In the genomic region with DNA sequence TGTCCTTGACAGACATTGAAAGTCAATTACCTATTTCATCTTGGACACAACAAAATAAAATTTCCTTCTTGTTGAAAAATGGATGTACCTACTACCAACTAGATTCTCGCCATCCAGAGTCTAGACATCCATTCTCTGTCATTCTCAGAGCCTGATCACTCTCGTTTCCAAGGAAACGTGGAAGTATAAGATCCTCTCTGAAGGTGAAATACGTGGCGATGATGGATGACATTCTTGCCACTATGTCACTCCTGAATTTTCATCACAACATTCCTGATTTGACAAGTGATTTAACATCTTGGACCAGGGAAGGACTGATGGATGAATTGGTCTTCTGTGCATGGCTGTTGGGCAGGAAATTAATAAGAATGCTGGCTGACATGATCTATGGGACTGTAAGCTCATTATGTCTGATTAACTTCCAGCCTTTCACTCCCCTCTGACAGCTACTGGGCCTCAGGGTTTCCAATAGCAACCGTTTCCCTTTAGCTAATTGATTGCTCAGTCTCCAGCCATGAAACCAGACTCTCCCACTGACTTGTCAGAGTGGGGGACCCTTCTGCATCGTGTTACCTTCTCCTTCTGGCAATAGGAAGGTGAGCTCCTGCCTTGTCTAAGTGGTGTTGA, we compare ENCODE assay signal across 17 mouse cellular contexts.
DNase-seq lines count a peak whose midpoint lies in the region; ATAC-seq and TF ChIP-seq lines count a peak whose summit lies in the region.
"Had no signal": no experiment of that assay in that cellular context is flagged by ENCODE, and none has a peak within 500 bp of the region (broad histone marks: within the 10 kb centered on the region; RNA-seq: fewer than 3 reads in every experiment).

No protein-coding gene starts in this region.

- H3K9me3 ChIP-seq in kidney, postnatal 0 days (replicated peaks; ENCODE audit: low read length) = no peaks in the 10 kb centered on the region
- no peaks in the 10 kb centered on the region for H3K9me3 ChIP-seq in forebrain, embryonic 16.5 days (ENCODE audit: control insufficient read depth, low read length)

- no peak overlapping the region for H3K9ac ChIP-seq in kidney, postnatal 0 days (ENCODE audit: low read depth, low read length)
- no peak overlapping the region for H3K9ac ChIP-seq in forebrain, embryonic 16.5 days (replicated peaks; ENCODE audit: low read depth, low read length)
- H3K9ac ChIP-seq in heart, adult 2 months (ENCODE audit: low read depth, low read length) = no peak overlapping the region
- H3K9ac ChIP-seq: liver, embryonic 14.5 days had no signal

- no peak overlapping the region for H3K27ac ChIP-seq in kidney, postnatal 0 days
- no peak overlapping the region for H3K27ac ChIP-seq in forebrain, embryonic 16.5 days (ENCODE audit: low read length)
- no peak overlapping the region for H3K27ac ChIP-seq in heart, adult 2 months
- no peak overlapping the region for H3K27ac ChIP-seq in layer of hippocampus, adult 2 months
- H3K27ac ChIP-seq: left cerebral cortex, adult 2 months; liver, embryonic 14.5 days; macrophage had no signal

- H3K4me3 ChIP-seq in kidney, postnatal 0 days (replicated peaks; ENCODE audit: low read depth, low read length) = no peak overlapping the region
- no peak overlapping the region for H3K4me3 ChIP-seq in forebrain, embryonic 16.5 days (replicated peaks; ENCODE audit: low read length)
- no peak overlapping the region for H3K4me3 ChIP-seq in heart, adult 2 months
- no peak overlapping the region for H3K4me3 ChIP-seq in layer of hippocampus, adult 2 months
- H3K4me3 ChIP-seq: erythroblast, embryonic 14.5 days; left cerebral cortex, adult 2 months had no signal

- H3K4me2 ChIP-seq in kidney, postnatal 0 days (ENCODE audit: low read length) = no peak overlapping the region
- no peak overlapping the region for H3K4me2 ChIP-seq in forebrain, embryonic 16.5 days (ENCODE audit: low read length)

- TF ChIP-seq CTCF in kidney, postnatal 0 days (IDR thresholded peaks at IDR 0.05; ENCODE audit: low read depth) = no peak
- no peak for TF ChIP-seq CTCF in heart, adult 2 months (IDR thresholded peaks at IDR 0.05)
- no peak for TF ChIP-seq CTCF in layer of hippocampus, adult 2 months (conservative IDR thresholded peaks at IDR 0.05)

- no peaks in the 10 kb centered on the region for H3K36me3 ChIP-seq in kidney, postnatal 0 days (ENCODE audit: insufficient read depth, low read length)
- H3K36me3 ChIP-seq in forebrain, embryonic 16.5 days (ENCODE audit: control insufficient read depth, insufficient read depth) = no peaks in the 10 kb centered on the region
- H3K36me3 ChIP-seq in heart, adult 2 months (ENCODE audit: control insufficient read depth, insufficient read depth, low read length) = no peaks in the 10 kb centered on the region

- ATAC-seq in kidney, postnatal 0 days (replicated peaks; ENCODE audit: low FRiP score, low read depth) = no peak
- 0 out of 2 replicates have a peak, but pooled peaks have one; percentile 40 for ATAC-seq in forebrain, embryonic 16.5 days

- no peaks in the 10 kb centered on the region for H3K79me2 ChIP-seq in heart, adult 2 months (replicated peaks; ENCODE audit: control insufficient read depth, insufficient read depth, low read length)

- no peak for TF ChIP-seq POLR2A in heart, adult 2 months (IDR thresholded peaks at IDR 0.05; ENCODE audit: insufficient read depth, low read depth, low read length)

- intact Hi-C loops in heart, adult 2 months (cut with DNase I) = no loop called here

- 39% methylated on average over 7 of the region's 7 CpGs for WGBS in kidney, postnatal 0 days
- WGBS in forebrain, embryonic 16.5 days = 37% methylated on average over 7 of the region's 7 CpGs
- 73% methylated on average over 7 of the region's 7 CpGs for WGBS in heart, adult 2 months

- TF ChIP-seq EP300 in heart, adult 2 months (IDR thresholded peaks at IDR 0.05; ENCODE audit: insufficient read depth, low read depth, low read length) = no peak

- peak; percentile 59 for DNase-seq in kidney, postnatal 0 days (ENCODE audit: low spot score)
- no peak for DNase-seq in kidney, adult 18-20 months
- peak; percentile 71 for DNase-seq in mesoderm, embryonic 11.5 days (ENCODE audit: low read depth, low spot score)
- DNase-seq in retina, embryonic 14.5 days (ENCODE audit: low spot score) = peak; percentile 93
- no peak for DNase-seq in layer of hippocampus, adult 8-10 months (ENCODE audit: low spot score in 2 of 2)
- DNase-seq in heart, adult 2 months = no peak
- no peak for DNase-seq in layer of hippocampus, adult 2 months (ENCODE audit: low spot score in 2 of 2)
- DNase-seq: adrenal gland, postnatal 25 days; cerebellum, adult 8-10 months; heart, postnatal 14 days; kidney, postnatal 25 days; thymus, postnatal 25 days had no signal

- no peaks in the 10 kb centered on the region for H3K27me3 ChIP-seq in kidney, postnatal 0 days (ENCODE audit: insufficient read depth, low read length)
- H3K27me3 ChIP-seq in forebrain, embryonic 16.5 days (replicated peaks; ENCODE audit: control insufficient read depth, insufficient read depth, low read length) = no peaks in the 10 kb centered on the region
- no peaks in the 10 kb centered on the region for H3K27me3 ChIP-seq in heart, adult 2 months (ENCODE audit: control insufficient read depth, insufficient read depth, low read length)

- H3K4me1 ChIP-seq in kidney, postnatal 0 days (replicated peaks; ENCODE audit: insufficient read depth, low read length) = peaks cover 3% of the 10 kb centered on the region; the same call in 1 of the 2 replicates
- H3K4me1 ChIP-seq in forebrain, embryonic 16.5 days (replicated peaks; ENCODE audit: control insufficient read depth, insufficient read depth, low read length) = peaks cover 2% of the 10 kb centered on the region; the same call in 1 of the 2 replicates
- no peaks in the 10 kb centered on the region for H3K4me1 ChIP-seq in heart, adult 2 months (ENCODE audit: control insufficient read depth, insufficient read depth, low read length)

Comparison
In these comparisons a context has a peak if more than half of its experiments do, and no peak if none do; other contexts are left out.
1. DNase-seq: peak in kidney, postnatal 0 days (single experiment), mesoderm, embryonic 11.5 days (single experiment) and retina, embryonic 14.5 days (single experiment); none in kidney, adult 18-20 months (single experiment), layer of hippocampus, adult 8-10 months (0 of 2), heart, adult 2 months (0 of 2) and layer of hippocampus, adult 2 months (0 of 2).